Mouse (Mus musculus) adrenal gland, adult (tissue): ENCODE data around the gene 4930404N11Rik.
A peak's percentile ranks its signal among the peaks of the same experiment; 100 is the strongest.

Experiments used
- DNase-seq, 2 experiments: peaks; one replicate each; pipeline ENCODE4 v3.0.0; 2022 to 2023; ENCODE audit warnings: low spot score in 1 of 2; ENCODE audit not compliant: inconsistent age in 2 of 2

The 4930404N11Rik gene

GRCm38 (mm10) chr10:81402227-81402765 lies 36.7 kb upstream of the 4930404N11Rik start:
- DNase-seq = no peak

- peak; percentile 62 to 78 for DNase-seq
These were observed 36.1 kb upstream of the 4930404N11Rik start for GRCm38 (mm10) chr10:81401521-81402226.

- no peak for DNase-seq
These were observed 35.5 kb upstream of the 4930404N11Rik start for GRCm38 (mm10) chr10:81401205-81401520.

- DNase-seq = no peak
These were observed 35.0 kb upstream of the 4930404N11Rik start for GRCm38 (mm10) chr10:81400371-81401204.

- no peak for DNase-seq
These were observed 34.2 kb upstream of the 4930404N11Rik start for GRCm38 (mm10) chr10:81399798-81400308.

GRCm38 (mm10) chr10:81399296-81399695 lies 33.7 kb upstream of the 4930404N11Rik start:
- DNase-seq = no peak

- no peak for DNase-seq
These were observed 31.1 kb upstream of the 4930404N11Rik start for GRCm38 (mm10) chr10:81396749-81397148.

GRCm38 (mm10) chr10:81395865-81396264 lies 30.2 kb upstream of the 4930404N11Rik start:
- DNase-seq = no peak

GRCm38 (mm10) chr10:81395127-81395526 lies 29.5 kb upstream of the 4930404N11Rik start:
- peak; percentile 51 to 86 for DNase-seq

GRCm38 (mm10) chr10:81393456-81394063 lies 27.9 kb upstream of the 4930404N11Rik start:
- DNase-seq = peak in 1 of 2 experiments; percentile 61

GRCm38 (mm10) chr10:81392781-81393185 lies 27.2 kb upstream of the 4930404N11Rik start, which contains the start of gene Smim24:
Gene Smim24, plus strand, starts transcription at chr10:81393051.
- no peak for DNase-seq

- no peak for DNase-seq
These were observed 26.7 kb upstream of the 4930404N11Rik start for GRCm38 (mm10) chr10:81392270-81392669.

- peak in 1 of 2 experiments; percentile 64 for DNase-seq
These were observed 25.0 kb upstream of the 4930404N11Rik start for GRCm38 (mm10) chr10:81390678-81390965.

- DNase-seq = peak; percentile 76 to 93
These were observed 24.4 kb upstream of the 4930404N11Rik start for GRCm38 (mm10) chr10:81389801-81390677.

GRCm38 (mm10) chr10:81389373-81389772 lies 23.8 kb upstream of the 4930404N11Rik start:
- peak; percentile 69 to 85 for DNase-seq

GRCm38 (mm10) chr10:81388505-81389055 lies 23.0 kb upstream of the 4930404N11Rik start, which contains the start of gene Gm48552:
Gene Gm48552, plus strand, starts transcription at chr10:81389005.
- DNase-seq = no peak

GRCm38 (mm10) chr10:81387716-81388115 lies 22.1 kb upstream of the 4930404N11Rik start:
- DNase-seq = no peak

- DNase-seq = peak; percentile 42 to 63
These were observed 20.1 kb upstream of the 4930404N11Rik start for GRCm38 (mm10) chr10:81385603-81386306.

GRCm38 (mm10) chr10:81384605-81384982 lies 19.0 kb upstream of the 4930404N11Rik start:
- DNase-seq = no peak
